Mouse (Mus musculus) intestine, embryonic 16.5 days (tissue): Measurements from ENCODE around the gene Hbs1l. TPM values are rescaled to one million over a fixed set of nuclear protein-coding genes. Genes with fewer than 3 reads are reported as not detected.

ENCODE experiments used
- ATAC-seq: fragments of 200-750 bp; cut with Nextera tagmentation; 2 replicates; pipeline ENCODE4 v1.8.0; 2017; ENCODE audit warnings: moderate TSS enrichment, moderate library complexity
- H3K27ac ChIP-seq: fragments of 300-500 bp; sonication (generic); 2 replicates; pipeline ENCODE4 v1.5.1; 2014; ENCODE audit warnings: mild to moderate bottlenecking, low read length
- H3K27me3 ChIP-seq: fragments of 300-500 bp; sonication (generic); replicated peaks from 2 replicates; pipeline ENCODE4 v1.6.1; 2014; ENCODE audit warnings: low read length, control low read depth, mixed read lengths; ENCODE audit not compliant: control insufficient read depth, insufficient read depth
- H3K36me3 ChIP-seq: fragments of 300-500 bp; sonication (generic); 2 replicates; pipeline ENCODE4 v1.6.1; 2014; ENCODE audit warnings: low read length, control low read depth; ENCODE audit not compliant: control insufficient read depth, insufficient read depth
- H3K4me1 ChIP-seq: fragments of 300-500 bp; sonication (generic); 2 replicates; pipeline ENCODE4 v1.6.1; 2014; ENCODE audit warnings: low read length, control low read depth, mixed read lengths; ENCODE audit not compliant: control insufficient read depth, insufficient read depth
- H3K4me2 ChIP-seq: fragments of 300-500 bp; sonication (generic); 2 replicates; pipeline ENCODE4 v1.6.1; 2014; ENCODE audit warnings: low read depth, low read length, control low read depth
- H3K4me3 ChIP-seq: fragments of 300-500 bp; sonication (generic); 2 replicates; pipeline ENCODE4 v1.5.1; 2014; ENCODE audit warnings: mild to moderate bottlenecking, low read length
- H3K9ac ChIP-seq: fragments of 300-500 bp; sonication (generic); 2 replicates; pipeline ENCODE4 v1.6.1; 2014; ENCODE audit warnings: low read depth, low read length
- H3K9me3 ChIP-seq: fragments of 300-500 bp; sonication (generic); 2 replicates; pipeline ENCODE4 v1.6.1; 2016; ENCODE audit warnings: low read length, control low read depth; ENCODE audit not compliant: control insufficient read depth
- WGBS: fragments of 180-500 bp; shearing (Covaris S2); extraction: QIAGEN DNeasy Blood & Tissue Kit; methylation state at CpG from one replicate; pipeline ENCODE4 v1.1.7; 2014; 5-methylcytosine and 5-hydroxymethylcytosine counted together
- polyA plus RNA-seq: library from polyadenylated mRNA; unstranded; fragments of >200 nt; fragmentation: Nextera tagmentation; extraction: Ambion mirVana; gene quantifications from 2 replicates; pipeline ENCODE4 v1.2.1, GENCODE M21; 2015

The Hbs1l gene
- polyA plus RNA-seq, 1 experiment from 2014 or later = 80.0 TPM

DNA sequence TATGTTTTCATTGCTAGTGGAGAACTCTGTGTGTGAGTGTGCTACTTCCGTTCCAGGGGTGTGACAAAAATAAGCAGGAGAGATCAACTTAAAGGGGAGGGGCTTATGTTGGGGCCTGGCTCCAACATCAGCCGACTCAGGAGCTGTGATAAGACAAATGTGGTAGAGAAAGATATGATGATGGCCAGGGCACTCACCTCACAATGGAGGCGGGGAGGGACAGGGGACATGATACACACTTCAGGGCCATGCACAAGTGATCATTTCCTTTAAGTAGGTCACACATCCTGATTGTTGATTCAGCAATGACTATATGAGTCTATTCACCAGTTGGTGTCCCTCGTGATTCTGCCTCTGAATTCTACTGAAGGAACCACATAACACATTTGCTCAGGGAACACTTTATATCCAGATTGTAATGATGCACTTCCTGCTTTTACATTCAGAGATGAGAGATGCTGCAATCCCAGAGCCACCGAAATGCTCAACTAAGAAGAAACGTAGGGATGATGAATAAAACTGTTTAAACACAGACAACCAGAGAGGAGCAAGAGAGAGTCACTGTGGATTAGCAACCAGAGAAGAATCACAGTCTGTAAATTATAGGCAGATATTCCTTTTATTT, 26.9 kb upstream of the Hbs1l start:
- Histone ChIP-seq H3K27ac (no peak overlapping the region), H3K4me3 (no peak overlapping the region), H3K9ac (no peak overlapping the region), H3K36me3 (no peaks in the 10 kb centered on the region), H3K4me1 (no peaks in the 10 kb centered on the region), H3K9me3 (no peaks in the 10 kb centered on the region), H3K4me2 (no peak overlapping the region), H3K27me3 (no peaks in the 10 kb centered on the region)
- 64% methylated on average over 6 of the region's 6 CpGs for WGBS
- ATAC-seq = peak; percentile 71

DNA sequence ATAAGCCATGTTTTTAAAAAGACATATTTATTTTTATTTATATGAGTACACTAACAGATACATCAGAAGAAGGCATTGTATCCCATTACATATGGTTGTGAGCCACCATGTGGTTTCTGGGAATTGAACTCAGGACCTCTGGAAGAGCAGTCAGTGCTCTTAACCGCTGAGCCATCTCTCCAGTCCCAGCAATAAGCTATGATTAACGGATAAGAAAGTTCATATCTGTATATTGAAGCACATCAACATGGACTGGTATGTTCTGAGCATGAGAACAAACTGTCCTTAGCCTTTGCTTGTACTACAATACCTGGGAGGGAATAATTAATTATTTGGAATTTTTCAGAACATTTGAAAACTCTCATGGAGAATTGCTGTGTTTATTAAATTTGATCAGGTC, 25.9 kb upstream of the Hbs1l start:
- H3K9me3 ChIP-seq = no peaks in the 10 kb centered on the region
- no peak for ATAC-seq
- WGBS = 91% methylated on average over 2 of the region's 2 CpGs
- no peak overlapping the region for H3K4me3 ChIP-seq
- H3K27me3 ChIP-seq = no peaks in the 10 kb centered on the region
- H3K27ac ChIP-seq = no peak overlapping the region
- H3K4me2 ChIP-seq = no peak overlapping the region
- no peak overlapping the region for H3K9ac ChIP-seq
- H3K36me3 ChIP-seq = no peaks in the 10 kb centered on the region
- H3K4me1 ChIP-seq = no peaks in the 10 kb centered on the region

DNA sequence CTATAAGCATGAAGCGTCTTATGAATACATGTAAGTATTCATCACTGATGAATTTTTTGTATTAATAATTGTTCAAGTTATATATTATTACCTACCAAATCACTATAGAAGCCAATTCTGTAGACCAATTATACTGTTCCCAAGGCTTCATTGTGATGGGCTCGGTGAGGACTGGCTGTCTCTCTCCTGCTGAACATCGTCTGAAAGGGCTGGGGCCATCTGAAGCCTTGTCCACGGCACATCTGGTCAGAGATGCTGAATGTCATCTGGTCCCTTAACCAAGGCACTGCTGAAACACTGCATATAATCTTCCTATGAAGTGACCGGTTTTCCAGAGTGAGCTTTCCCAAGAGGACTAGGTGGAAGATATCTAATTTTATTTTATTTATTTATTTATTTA, 24.9 kb upstream of the Hbs1l start:
- Histone ChIP-seq H3K4me3 (no peak overlapping the region), H3K9ac (no peak overlapping the region), H3K27ac (no peak overlapping the region), H3K9me3 (no peaks in the 10 kb centered on the region), H3K4me1 (no peaks in the 10 kb centered on the region), H3K4me2 (no peak overlapping the region), H3K36me3 (no peaks in the 10 kb centered on the region), H3K27me3 (no peaks in the 10 kb centered on the region)
- WGBS = 90% methylated on average over 5 of the region's 5 CpGs
- no peak for ATAC-seq

DNA sequence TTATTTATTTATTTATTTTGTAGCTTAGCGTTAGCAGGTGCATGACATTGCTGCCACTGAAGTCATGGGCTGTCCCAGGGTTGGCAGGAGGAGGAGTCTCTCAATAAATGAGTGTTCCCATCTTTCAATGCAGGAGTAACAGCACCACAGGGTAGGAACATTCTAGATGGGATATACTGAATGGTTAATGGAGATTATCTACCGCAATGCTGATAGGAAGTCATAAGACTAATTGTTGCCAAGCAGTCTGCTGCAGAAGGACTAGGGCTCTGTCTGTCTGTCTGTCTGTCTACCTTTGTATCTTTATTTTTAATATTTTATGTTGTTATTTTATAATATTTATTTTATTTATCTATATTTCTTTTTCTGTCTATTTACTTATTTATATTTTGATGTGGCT, 24.5 kb upstream of the Hbs1l start:
- H3K36me3 ChIP-seq = no peaks in the 10 kb centered on the region
- H3K4me2 ChIP-seq = no peak overlapping the region
- WGBS = 86% methylated on average over 2 of the region's 2 CpGs
- H3K27ac ChIP-seq = no peak overlapping the region
- H3K9me3 ChIP-seq = no peaks in the 10 kb centered on the region
- no peak for ATAC-seq
- no peaks in the 10 kb centered on the region for H3K4me1 ChIP-seq
- H3K27me3 ChIP-seq = no peaks in the 10 kb centered on the region
- H3K4me3 ChIP-seq = no peak overlapping the region
- no peak overlapping the region for H3K9ac ChIP-seq

DNA sequence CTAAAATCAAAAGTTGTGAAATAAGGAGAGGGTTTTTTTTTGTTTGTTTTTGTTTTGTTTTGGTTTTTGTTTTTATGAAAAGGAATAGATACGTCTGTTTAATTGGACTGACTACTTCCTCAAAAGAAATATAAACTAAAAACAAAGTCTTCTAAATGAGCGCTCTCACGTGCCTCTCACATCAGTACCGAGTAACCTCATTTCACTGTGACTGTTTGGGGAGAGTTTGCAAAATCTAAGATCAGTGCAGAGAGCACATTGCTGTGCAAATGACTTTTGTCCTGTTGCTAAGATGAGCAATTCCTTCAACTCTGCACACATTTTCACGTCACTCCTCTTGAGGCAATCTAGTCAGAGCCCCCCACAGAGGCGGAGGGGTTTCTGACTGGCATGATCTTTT, 24.0 kb upstream of the Hbs1l start:
- Histone ChIP-seq H3K27me3 (no peaks in the 10 kb centered on the region), H3K4me1 (no peaks in the 10 kb centered on the region), H3K9ac (no peak overlapping the region), H3K4me2 (no peak overlapping the region), H3K27ac (no peak overlapping the region), H3K4me3 (no peak overlapping the region), H3K36me3 (no peaks in the 10 kb centered on the region), H3K9me3 (no peaks in the 10 kb centered on the region)
- ATAC-seq = no peak
- WGBS = 71% methylated on average over 6 of the region's 6 CpGs

DNA sequence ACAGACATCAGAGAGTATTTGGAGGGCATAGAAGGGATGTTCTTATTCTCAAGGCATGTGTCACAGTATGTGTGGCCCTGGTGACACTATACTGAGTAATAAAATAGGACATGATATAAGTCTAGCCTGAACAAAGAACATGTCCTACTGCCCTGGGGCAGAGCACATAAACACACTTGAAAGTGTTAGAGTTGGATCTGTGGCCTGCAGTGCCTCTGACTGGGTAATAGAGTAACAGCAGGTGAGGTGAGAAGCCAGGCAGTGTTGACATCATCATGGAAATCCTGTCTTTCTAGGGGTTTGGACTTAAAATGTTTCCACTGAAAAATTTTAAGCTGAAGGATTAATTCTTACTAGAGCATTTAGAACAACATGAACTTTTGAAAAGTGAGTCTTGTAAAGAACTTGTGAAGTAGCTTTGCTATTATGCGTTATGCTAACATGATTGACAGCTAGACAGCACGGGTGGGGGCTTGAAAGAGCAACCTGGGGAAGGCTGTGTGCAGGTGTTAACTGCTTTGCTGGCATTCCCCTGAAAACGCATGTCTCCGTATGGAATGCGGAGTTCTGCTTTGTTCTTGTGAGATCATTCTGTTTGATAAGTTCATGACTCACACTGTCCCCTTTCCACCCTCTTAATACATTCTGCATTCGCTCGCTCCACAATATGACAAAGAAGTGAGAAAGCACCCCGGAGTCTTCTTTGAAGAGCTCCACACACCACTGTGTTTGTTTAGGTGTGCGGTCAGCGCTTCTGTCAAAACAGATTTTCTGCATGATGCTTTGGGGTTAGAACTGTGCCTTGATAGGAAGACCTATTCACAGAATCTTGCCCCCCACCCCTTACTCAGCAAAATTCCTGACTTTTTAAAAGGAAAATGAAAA, 8.3 kb upstream of the Hbs1l start:
- H3K4me1 ChIP-seq = no peaks in the 10 kb centered on the region
- no peaks in the 10 kb centered on the region for H3K36me3 ChIP-seq
- H3K4me3 ChIP-seq = no peak overlapping the region
- WGBS = 50% methylated on average over 10 of the region's 10 CpGs
- no peak for ATAC-seq
- no peak overlapping the region for H3K4me2 ChIP-seq
- no peaks in the 10 kb centered on the region for H3K27me3 ChIP-seq
- no peak overlapping the region for H3K27ac ChIP-seq
- H3K9me3 ChIP-seq = no peaks in the 10 kb centered on the region
- H3K9ac ChIP-seq = no peak overlapping the region

DNA sequence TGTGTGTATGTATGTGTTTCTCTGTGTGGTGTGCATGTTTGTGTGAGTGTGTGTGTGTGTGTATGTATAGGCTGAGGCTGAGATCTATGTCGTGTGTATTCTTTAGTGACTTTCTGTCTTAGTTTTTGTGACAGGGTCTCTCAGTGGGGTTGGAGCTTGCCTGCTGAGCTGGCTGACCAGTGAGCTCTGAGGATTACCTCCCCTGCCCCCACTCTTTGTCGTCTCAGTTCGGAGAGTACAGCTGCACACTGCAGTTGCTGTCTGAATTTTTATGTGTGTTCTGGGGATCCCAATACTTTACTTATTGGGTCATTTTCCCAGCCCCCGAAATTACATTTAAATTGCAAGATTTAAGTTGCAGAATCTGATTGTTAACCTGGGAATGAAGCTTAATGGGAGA, 4.6 kb upstream of the Hbs1l start:
- Histone ChIP-seq H3K36me3 (no peaks in the 10 kb centered on the region), H3K4me3 (no peak overlapping the region), H3K27me3 (no peaks in the 10 kb centered on the region), H3K9ac (no peak overlapping the region), H3K9me3 (no peaks in the 10 kb centered on the region), H3K4me1 (no peaks in the 10 kb centered on the region), H3K27ac (no peak overlapping the region), H3K4me2 (no peak overlapping the region)
- 53% methylated on average over 4 of the region's 4 CpGs for WGBS
- no peak for ATAC-seq

DNA sequence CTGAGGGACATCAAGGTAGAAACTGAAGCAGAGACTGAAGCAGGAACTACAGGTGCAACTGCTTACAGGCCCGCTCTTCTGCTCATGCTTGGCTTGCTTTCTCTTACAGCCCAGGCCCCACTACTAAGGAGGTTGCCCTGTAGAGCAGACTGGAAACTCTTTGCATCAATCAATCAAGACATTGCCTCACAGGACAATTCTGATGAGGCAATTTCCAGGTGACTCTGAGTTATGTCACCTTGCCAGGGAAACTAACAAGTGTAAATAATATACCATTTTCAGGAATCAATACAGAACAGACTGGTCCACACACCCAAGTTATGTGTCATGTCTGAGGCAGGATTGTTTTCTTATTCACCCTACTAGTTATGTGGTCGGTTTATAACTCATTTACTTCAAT, 1.6 kb upstream of the Hbs1l start:
- H3K36me3 ChIP-seq = no peaks in the 10 kb centered on the region
- no peak overlapping the region for H3K4me2 ChIP-seq
- WGBS = 82% methylated on average over 2 of the region's 2 CpGs
- no peak overlapping the region for H3K4me3 ChIP-seq
- no peak overlapping the region for H3K9ac ChIP-seq
- peaks cover 13% of the 10 kb centered on the region for H3K4me1 ChIP-seq
- H3K9me3 ChIP-seq = no peaks in the 10 kb centered on the region
- H3K27ac ChIP-seq = no peak overlapping the region
- H3K27me3 ChIP-seq = no peaks in the 10 kb centered on the region
- ATAC-seq = no peak

DNA sequence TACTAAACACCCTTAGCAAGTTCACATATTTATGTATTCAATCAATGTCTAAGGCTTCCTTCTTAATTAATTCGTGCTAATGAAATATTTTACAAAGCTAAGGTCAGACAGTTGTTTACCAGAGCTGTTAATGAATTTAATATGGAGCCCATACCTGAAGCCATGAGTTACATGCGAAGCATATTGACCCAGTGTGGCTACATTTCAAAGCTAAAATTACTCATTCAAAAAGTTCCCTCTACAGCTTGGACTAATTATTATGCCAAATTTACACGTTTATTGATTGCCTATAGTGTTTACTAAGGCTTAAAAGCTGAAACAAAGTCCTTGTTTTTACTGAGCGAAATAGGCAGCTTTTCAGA, 401 bp upstream of the Hbs1l start:
- peaks cover 13% of the 10 kb centered on the region for H3K4me1 ChIP-seq
- H3K4me2 ChIP-seq = peak overlapping the region; percentile 40
- WGBS = 42% methylated on average over 4 of the region's 4 CpGs
- no peaks in the 10 kb centered on the region for H3K27me3 ChIP-seq
- peak overlapping the region; percentile 94 for H3K4me3 ChIP-seq
- H3K36me3 ChIP-seq = peaks cover 2% of the 10 kb centered on the region; the same call in 1 of the 2 replicates
- peak overlapping the region; percentile 95; the same call in 1 of the 2 replicates for H3K9ac ChIP-seq
- peak; percentile 33 for ATAC-seq
- no peak overlapping the region for H3K27ac ChIP-seq
- H3K9me3 ChIP-seq = no peaks in the 10 kb centered on the region
